Mouse (Mus musculus) C2C12 (cell line): Measurements from ENCODE around the gene Pdzd2. TPM values are rescaled to one million over a fixed set of nuclear protein-coding genes. Genes with fewer than 3 reads are reported as not detected.

Experiments
- H3K27me3 ChIP-seq: one replicate; pipeline ENCODE4 v1.6.1; 2011; ENCODE audit not compliant: control insufficient read depth, insufficient read depth, insufficient read length
- H3K36me3 ChIP-seq: one replicate; pipeline ENCODE4 v1.6.1; 2011; ENCODE audit not compliant: control insufficient read depth, insufficient read depth
- H3K4me3 ChIP-seq: one replicate; pipeline ENCODE4 v1.5.1; 2011; ENCODE audit warnings: mild to moderate bottlenecking, control low read depth; ENCODE audit not compliant: poor library complexity, insufficient read depth, severe bottlenecking
- H3K79me2 ChIP-seq: one replicate; pipeline ENCODE4 v1.6.1; 2011; ENCODE audit not compliant: control insufficient read depth, insufficient read depth
- H3K79me3 ChIP-seq: one replicate; pipeline ENCODE4 v1.6.1; 2011; ENCODE audit warnings: low read depth, control low read depth
- H3ac ChIP-seq: one replicate; pipeline ENCODE3; 2011; ENCODE audit warnings: low read depth; ENCODE audit not compliant: control insufficient read depth, insufficient read length
- CEBPB ChIP-seq: IDR thresholded peaks from one replicate; pipeline ENCODE4 v1.6.1; 2011; ENCODE audit warnings: low read depth, mild to moderate bottlenecking, control low read depth, moderate library complexity
- CTCF ChIP-seq: IDR thresholded peaks from one replicate; pipeline ENCODE4 v1.5.1; 2011; ENCODE audit not compliant: control insufficient read depth, insufficient read depth, insufficient read length
- FOSL1 ChIP-seq: IDR thresholded peaks from one replicate; pipeline ENCODE4 v1.8.0; 2011; ENCODE audit warnings: mild to moderate bottlenecking, low read length; ENCODE audit not compliant: poor library complexity, insufficient read depth, severe bottlenecking
- MAX ChIP-seq: IDR thresholded peaks from one replicate; pipeline ENCODE4 v1.6.1; 2011; ENCODE audit warnings: mild to moderate bottlenecking, control low read depth
- MYOD1 ChIP-seq: IDR thresholded peaks from one replicate; pipeline ENCODE4 v1.6.1; 2011; ENCODE audit warnings: low read depth; ENCODE audit not compliant: control insufficient read depth, insufficient read length
- MYOG ChIP-seq: IDR thresholded peaks from one replicate; pipeline ENCODE4 v1.6.1; 2011; ENCODE audit not compliant: control insufficient read depth, insufficient read length; ENCODE audit errors: extremely low read depth
- USF1 ChIP-seq: IDR thresholded peaks from one replicate; pipeline ENCODE4 v1.6.1; 2011; ENCODE audit warnings: low read depth, mild to moderate bottlenecking, control low read depth, moderate library complexity
- polyA plus RNA-seq: library from polyadenylated mRNA; unstranded; fragments of >200 nt; fragmentation: generic; extraction: Trizol; gene quantifications from one replicate; pipeline ENCODE4 v1.2.1, GENCODE M21; 2012; ENCODE audit warnings: missing spikeins

Gene Pdzd2
- polyA plus RNA-seq, 1 experiment: 0.01 TPM

- Histone ChIP-seq H3K79me3 (no peaks in the 10 kb centered on the region), H3ac (no peak overlapping the region), H3K4me3 (no peak overlapping the region), H3K27me3 (no peaks in the 10 kb centered on the region), H3K36me3 (peaks cover 7% of the 10 kb centered on the region), H3K79me2 (no peaks in the 10 kb centered on the region)
- TF ChIP-seq CTCF: no peak
- TF ChIP-seq USF1: no peak
Measured at GRCm38 (mm10) chr15:12364096-12364495, 375.6 kb downstream of the Pdzd2 start.

DNA sequence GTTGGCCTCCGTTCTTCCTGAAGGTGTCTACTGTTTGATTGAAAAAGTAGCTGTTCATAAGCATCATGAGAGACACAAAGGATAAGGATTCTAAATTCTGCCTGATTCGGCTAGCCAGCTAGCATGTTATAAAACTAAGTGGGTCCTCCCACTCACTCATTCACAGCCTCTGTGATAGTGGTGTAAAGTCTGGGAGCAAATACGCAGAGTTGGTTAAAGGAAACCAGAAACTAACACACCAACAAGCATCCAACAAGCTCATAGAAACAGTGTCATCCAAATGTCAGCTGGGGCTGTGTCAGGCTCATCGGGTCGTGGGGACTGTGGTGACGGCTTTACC, 377.1 kb downstream of the Pdzd2 start:
- no peak overlapping the region for H3ac ChIP-seq
- H3K4me3 ChIP-seq: no peak overlapping the region
- H3K36me3 ChIP-seq: peaks cover 7% of the 10 kb centered on the region
- no peaks in the 10 kb centered on the region for H3K79me3 ChIP-seq
- no peaks in the 10 kb centered on the region for H3K27me3 ChIP-seq
- H3K79me2 ChIP-seq: no peaks in the 10 kb centered on the region
- TF ChIP-seq MYOG (no peak), CEBPB (no peak), USF1 (no peak), FOSL1 (no peak), MAX (no peak), CTCF (no peak), MYOD1 (no peak)

DNA sequence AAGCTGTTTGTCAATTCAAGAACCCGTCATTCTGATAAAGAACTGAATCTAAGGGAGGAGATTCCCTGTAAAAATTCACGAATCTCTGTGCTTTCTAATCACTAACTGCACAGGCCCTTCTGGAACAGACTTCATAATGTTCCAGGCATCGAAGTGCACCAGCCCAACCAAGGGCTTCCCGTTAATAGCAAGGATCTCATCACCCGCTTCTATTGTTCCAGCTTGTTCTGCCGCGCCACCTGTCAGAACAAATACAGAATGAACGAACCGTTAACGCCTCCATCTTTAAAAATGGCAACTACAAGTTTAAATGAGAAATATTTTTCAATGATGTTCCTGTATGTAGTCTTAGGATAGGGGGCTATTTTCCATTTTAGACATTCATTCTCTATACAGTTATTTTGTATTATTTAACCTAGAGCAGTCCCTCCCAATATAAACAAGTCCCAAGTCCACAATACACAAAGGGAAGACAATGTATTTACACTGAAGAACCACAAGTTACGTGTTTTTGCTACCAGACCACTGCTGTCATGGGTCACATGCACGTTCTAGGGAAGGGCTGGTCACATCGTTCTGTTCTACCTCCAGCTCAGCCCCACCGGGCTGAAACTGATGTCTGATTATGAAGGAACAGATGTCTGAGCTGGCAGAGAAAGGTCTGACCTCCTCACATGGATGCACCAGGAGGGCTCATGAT, 377.6 kb downstream of the Pdzd2 start:
- Histone ChIP-seq H3K36me3 (peaks cover 10% of the 10 kb centered on the region), H3K4me3 (no peak overlapping the region), H3ac (no peak overlapping the region), H3K79me2 (no peaks in the 10 kb centered on the region), H3K27me3 (no peaks in the 10 kb centered on the region), H3K79me3 (no peaks in the 10 kb centered on the region)
- TF ChIP-seq CTCF (no peak), MYOD1 (no peak), MAX (no peak), MYOG (no peak), USF1 (no peak), CEBPB (no peak), FOSL1 (no peak)

DNA sequence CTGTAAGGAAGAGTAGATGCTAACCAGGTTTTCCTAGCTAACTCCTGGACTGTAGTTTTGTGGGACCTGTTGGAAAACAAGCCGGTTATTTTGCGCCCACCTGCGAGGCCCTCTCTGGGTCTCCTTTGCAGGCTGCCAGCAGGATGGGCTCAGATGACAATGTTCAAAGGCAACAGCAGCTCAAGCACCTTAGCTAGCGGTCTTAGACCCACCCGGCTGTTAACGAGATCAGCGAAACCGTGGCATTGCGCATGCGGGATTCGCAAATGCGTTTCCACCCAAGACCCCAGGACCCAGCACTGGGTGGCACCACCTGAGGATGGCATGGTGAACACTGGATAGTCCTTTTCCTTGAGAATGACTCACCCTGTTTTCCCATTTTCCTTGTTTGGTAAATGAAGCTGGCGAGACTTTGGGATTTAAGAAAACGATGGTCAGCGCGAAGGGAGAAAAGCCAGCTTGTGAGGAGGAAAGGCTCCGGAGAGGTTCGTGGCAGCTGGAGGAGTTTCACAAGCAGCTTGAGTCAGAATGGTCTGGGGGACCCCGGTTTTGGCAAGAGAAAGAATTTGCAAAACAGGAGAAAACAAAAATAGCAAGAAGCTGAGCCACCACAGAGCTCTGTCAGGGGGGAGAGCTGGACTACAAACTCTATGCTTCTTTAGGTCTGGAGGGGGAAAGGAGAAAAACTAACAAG, 379.1 kb downstream of the Pdzd2 start:
- Histone ChIP-seq H3K79me3 (no peaks in the 10 kb centered on the region), H3K27me3 (no peaks in the 10 kb centered on the region), H3ac (no peak overlapping the region), H3K4me3 (no peak overlapping the region), H3K36me3 (peaks cover 24% of the 10 kb centered on the region), H3K79me2 (no peaks in the 10 kb centered on the region)
- no peak for TF ChIP-seq USF1

- Histone ChIP-seq H3K79me3 (no peaks in the 10 kb centered on the region), H3K36me3 (peaks cover 46% of the 10 kb centered on the region), H3ac (no peak overlapping the region), H3K4me3 (no peak overlapping the region), H3K79me2 (no peaks in the 10 kb centered on the region), H3K27me3 (no peaks in the 10 kb centered on the region)
- TF ChIP-seq CEBPB (no peak), MAX (no peak), MYOD1 (no peak), USF1 (no peak), CTCF (no peak), MYOG (no peak), FOSL1 (no peak)
Measured at GRCm38 (mm10) chr15:12358384-12358783, 381.3 kb downstream of the Pdzd2 start.

DNA sequence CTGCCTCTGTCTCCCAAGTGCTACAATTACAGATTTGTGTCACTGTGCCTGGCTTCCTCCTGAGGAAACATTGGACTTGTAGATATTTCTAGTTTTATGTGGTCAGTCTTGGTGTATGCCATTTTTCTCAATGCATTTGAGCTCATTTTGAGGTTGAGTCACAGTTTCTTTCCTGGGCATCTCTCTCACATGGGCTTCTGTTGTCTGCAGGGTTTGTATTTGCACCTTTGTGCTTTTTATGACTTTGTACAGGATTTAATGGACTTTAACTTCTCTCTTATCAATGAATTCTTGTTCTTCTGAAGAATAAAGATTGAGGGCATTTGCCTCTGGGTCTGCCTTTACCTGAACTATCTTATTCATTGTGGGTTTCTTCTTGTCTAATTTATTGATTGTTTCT, 382.3 kb downstream of the Pdzd2 start:
- no peaks in the 10 kb centered on the region for H3K79me3 ChIP-seq
- no peak overlapping the region for H3ac ChIP-seq
- no peak overlapping the region for H3K4me3 ChIP-seq
- no peaks in the 10 kb centered on the region for H3K27me3 ChIP-seq
- H3K79me2 ChIP-seq: no peaks in the 10 kb centered on the region
- TF ChIP-seq CTCF (no peak), MAX (no peak), MYOG (no peak), USF1 (no peak), CEBPB (no peak), FOSL1 (no peak), MYOD1 (no peak)
- H3K36me3 ChIP-seq: peaks cover 55% of the 10 kb centered on the region
